Mouse (Mus musculus) forebrain, embryonic 13.5 days (tissue): ENCODE results near the gene Spink8. TPM values are rescaled to one million over a fixed set of nuclear protein-coding genes. Genes with fewer than 3 reads are reported as not detected.
"Not testable (repeated sequence)": the region's sequence is repeated elsewhere in the genome, so short reads cannot be mapped to it uniquely, and the experiment has no call there.

Experiments used
- ATAC-seq: fragments of 200-750 bp; cut with Nextera tagmentation; 2 replicates; pipeline ENCODE4 v1.8.0; 2017
- H3K27ac ChIP-seq: fragments of 300-500 bp; sonication (generic); 2 replicates; pipeline ENCODE4 v1.5.1; 2015; ENCODE audit warnings: inconsistent platforms, mild to moderate bottlenecking, moderate library complexity
- H3K27me3 ChIP-seq: fragments of 300-500 bp; sonication (generic); 2 replicates; pipeline ENCODE4 v1.6.1; 2015; ENCODE audit warnings: mild to moderate bottlenecking, inconsistent platforms
- H3K36me3 ChIP-seq: fragments of 300-500 bp; sonication (generic); 2 replicates; pipeline ENCODE4 v1.6.1; 2015; ENCODE audit warnings: mild to moderate bottlenecking, inconsistent platforms; ENCODE audit not compliant: poor library complexity, severe bottlenecking
- H3K4me1 ChIP-seq: fragments of 300-500 bp; sonication (generic); 2 replicates; pipeline ENCODE4 v1.6.1; 2015; ENCODE audit warnings: inconsistent platforms
- H3K4me2 ChIP-seq: fragments of 300-500 bp; sonication (generic); 2 replicates; pipeline ENCODE4 v1.6.1; 2015; ENCODE audit warnings: inconsistent platforms, mild to moderate bottlenecking, moderate library complexity
- H3K4me3 ChIP-seq: fragments of 300-500 bp; sonication (generic); 2 replicates; pipeline ENCODE4 v1.5.1; 2015; ENCODE audit warnings: mild to moderate bottlenecking, inconsistent platforms
- H3K9ac ChIP-seq: fragments of 300-500 bp; sonication (generic); 2 replicates; pipeline ENCODE4 v1.6.1; 2015; ENCODE audit warnings: mild to moderate bottlenecking, inconsistent platforms
- H3K9me3 ChIP-seq: fragments of 300-500 bp; sonication (generic); replicated peaks from 2 replicates; pipeline ENCODE4 v1.6.1; 2016; ENCODE audit warnings: inconsistent platforms
- WGBS: fragments of 180-500 bp; shearing (Covaris S2); methylation state at CpG from one replicate; pipeline ENCODE4 v1.1.7; 2015; 5-methylcytosine and 5-hydroxymethylcytosine counted together
- polyA plus RNA-seq: library from polyadenylated mRNA; unstranded; fragments of >200 nt; fragmentation: Nextera tagmentation; extraction: Ambion mirVana; gene quantifications from 2 replicates; pipeline ENCODE4 v1.2.1, GENCODE M21; 2015

Gene Spink8
- polyA plus RNA-seq: not detected in 2 replicates

GRCm38 (mm10) chr9:109811980-109812379 is at the start of gene Spink8:
TSS of gene Spink8 (plus strand) at chr9:109812280.
- Histone ChIP-seq H3K27ac (no peak within 1 kb of the TSS), H3K4me2 (no peak within 1 kb of the TSS), H3K9me3 (no peaks in the 10 kb centered on the region), H3K4me3 (no peak within 1 kb of the TSS), H3K4me1 (0 out of 2 replicates have a peak, but pooled peaks cover 4% of the 10 kb centered on the region), H3K9ac (no peak within 1 kb of the TSS), H3K27me3 (no peaks in the 10 kb centered on the region), H3K36me3 (no peaks in the 10 kb centered on the region)
- ATAC-seq: no peak
- 73% methylated on average over 1 of the region's 1 CpGs for WGBS

GRCm38 (mm10) chr9:109766841-109767240 is 45.2 kb upstream of the Spink8 start:
- not testable (repeated sequence) for H3K36me3 ChIP-seq, H3K27ac ChIP-seq, H3K9me3 ChIP-seq, H3K9ac ChIP-seq, H3K4me1 ChIP-seq, ATAC-seq, H3K4me3 ChIP-seq, H3K4me2 ChIP-seq, H3K27me3 ChIP-seq
- WGBS: 74% methylated on average over 1 of the region's 1 CpGs

GRCm38 (mm10) chr9:109790570-109790969 is 21.5 kb upstream of the Spink8 start, which contains the start of gene Fbxw27:
TSS of gene Fbxw27 (minus strand) at chr9:109790670.
- not testable (repeated sequence) for H3K9ac ChIP-seq, ATAC-seq, H3K4me1 ChIP-seq, H3K27me3 ChIP-seq, H3K27ac ChIP-seq, H3K4me2 ChIP-seq, H3K9me3 ChIP-seq, H3K36me3 ChIP-seq, H3K4me3 ChIP-seq
- 87% methylated on average over 4 of the region's 4 CpGs for WGBS

- no peak overlapping the region for H3K27ac ChIP-seq
- no peaks in the 10 kb centered on the region for H3K9me3 ChIP-seq
- WGBS: 74% methylated on average over 2 of the region's 2 CpGs
- H3K9ac ChIP-seq: no peak overlapping the region
- H3K36me3 ChIP-seq: no peaks in the 10 kb centered on the region
- no peaks in the 10 kb centered on the region for H3K27me3 ChIP-seq
- no peak for ATAC-seq
- H3K4me1 ChIP-seq: no peaks in the 10 kb centered on the region
- no peak overlapping the region for H3K4me3 ChIP-seq
- no peak overlapping the region for H3K4me2 ChIP-seq
Observed at GRCm38 (mm10) chr9:109795221-109795620, 16.9 kb upstream of the Spink8 start.

- Histone ChIP-seq H3K4me2 (no peak overlapping the region), H3K4me1 (no peaks in the 10 kb centered on the region), H3K4me3 (no peak overlapping the region), H3K27me3 (no peaks in the 10 kb centered on the region), H3K36me3 (no peaks in the 10 kb centered on the region), H3K9ac (no peak overlapping the region), H3K27ac (no peak overlapping the region), H3K9me3 (no peaks in the 10 kb centered on the region)
- no peak for ATAC-seq
- 53% methylated on average over 2 of the region's 2 CpGs for WGBS
Observed at GRCm38 (mm10) chr9:109795811-109796210, 16.3 kb upstream of the Spink8 start.

- no peaks in the 10 kb centered on the region for H3K9me3 ChIP-seq
- 89% methylated on average over 1 of the region's 1 CpGs for WGBS
- no peak for ATAC-seq
Observed at GRCm38 (mm10) chr9:109798051-109798450, 14.0 kb upstream of the Spink8 start.

GRCm38 (mm10) chr9:109805596-109805995 is 6.5 kb upstream of the Spink8 start:
- not testable (repeated sequence) for ATAC-seq

More at GRCm38 (mm10) chr9:109798051-109798450, 14.0 kb upstream of the Spink8 start:
- Histone ChIP-seq H3K4me1 (no peaks in the 10 kb centered on the region), H3K9ac (no peak overlapping the region), H3K4me2 (no peak overlapping the region), H3K27me3 (no peaks in the 10 kb centered on the region), H3K36me3 (no peaks in the 10 kb centered on the region), H3K4me3 (no peak overlapping the region), H3K27ac (no peak overlapping the region)

GRCm38 (mm10) chr9:109806260-109806659 is 5.8 kb upstream of the Spink8 start:
- H3K36me3 ChIP-seq: no peaks in the 10 kb centered on the region
- no peak overlapping the region for H3K27ac ChIP-seq
- no peak overlapping the region for H3K4me2 ChIP-seq
- no peak overlapping the region for H3K9ac ChIP-seq
- H3K4me3 ChIP-seq: no peak overlapping the region
- no peaks in the 10 kb centered on the region for H3K9me3 ChIP-seq
- 32% methylated on average over 1 of the region's 1 CpGs for WGBS
- ATAC-seq: no peak
- no peaks in the 10 kb centered on the region for H3K4me1 ChIP-seq
- no peaks in the 10 kb centered on the region for H3K27me3 ChIP-seq

More at GRCm38 (mm10) chr9:109805596-109805995, 6.5 kb upstream of the Spink8 start:
- not testable (repeated sequence) for H3K9me3 ChIP-seq, H3K4me2 ChIP-seq, H3K9ac ChIP-seq, H3K4me3 ChIP-seq, H3K4me1 ChIP-seq, H3K27me3 ChIP-seq, H3K27ac ChIP-seq, H3K36me3 ChIP-seq
- 91% methylated on average over 2 of the region's 2 CpGs for WGBS

- Histone ChIP-seq H3K4me3 (no peak overlapping the region), H3K27me3 (no peaks in the 10 kb centered on the region), H3K9ac (no peak overlapping the region), H3K27ac (no peak overlapping the region), H3K4me2 (no peak overlapping the region), H3K36me3 (no peaks in the 10 kb centered on the region), H3K4me1 (no peaks in the 10 kb centered on the region), H3K9me3 (no peaks in the 10 kb centered on the region)
- 88% methylated on average over 2 of the region's 2 CpGs for WGBS
- ATAC-seq: no peak
Observed at GRCm38 (mm10) chr9:109806695-109807293, 5.3 kb upstream of the Spink8 start.

- no peak overlapping the region for H3K4me3 ChIP-seq
- 68% methylated on average over 3 of the region's 3 CpGs for WGBS
Observed at GRCm38 (mm10) chr9:109807898-109808297, 4.2 kb upstream of the Spink8 start.

GRCm38 (mm10) chr9:109813424-109813823 is 1.3 kb downstream of the Spink8 start:
- Histone ChIP-seq H3K27ac (no peak overlapping the region), H3K9ac (no peak overlapping the region), H3K27me3 (no peaks in the 10 kb centered on the region), H3K4me3 (no peak overlapping the region), H3K36me3 (no peaks in the 10 kb centered on the region), H3K9me3 (no peaks in the 10 kb centered on the region), H3K4me1 (0 out of 2 replicates have a peak, but pooled peaks cover 4% of the 10 kb centered on the region), H3K4me2 (no peak overlapping the region)
- 37% methylated on average over 7 of the region's 7 CpGs for WGBS
- no peak; the same call in 1 of the 2 replicates for ATAC-seq

More at GRCm38 (mm10) chr9:109807898-109808297, 4.2 kb upstream of the Spink8 start:
- no peak overlapping the region for H3K9ac ChIP-seq
- ATAC-seq: no peak
- H3K27ac ChIP-seq: no peak overlapping the region
- no peaks in the 10 kb centered on the region for H3K9me3 ChIP-seq
- H3K27me3 ChIP-seq: no peaks in the 10 kb centered on the region
- H3K4me2 ChIP-seq: no peak overlapping the region
- no peaks in the 10 kb centered on the region for H3K4me1 ChIP-seq
- no peaks in the 10 kb centered on the region for H3K36me3 ChIP-seq

GRCm38 (mm10) chr9:109816341-109816740 is 4.3 kb downstream of the Spink8 start:
- 69% methylated on average over 6 of the region's 6 CpGs for WGBS
- no peaks in the 10 kb centered on the region for H3K27me3 ChIP-seq
- no peak for ATAC-seq
- H3K9ac ChIP-seq: no peak overlapping the region
- H3K4me3 ChIP-seq: no peak overlapping the region
- no peaks in the 10 kb centered on the region for H3K36me3 ChIP-seq
- no peak overlapping the region for H3K4me2 ChIP-seq
- H3K9me3 ChIP-seq: no peaks in the 10 kb centered on the region
- 0 out of 2 replicates have a peak, but pooled peaks cover 4% of the 10 kb centered on the region for H3K4me1 ChIP-seq
- no peak overlapping the region for H3K27ac ChIP-seq

- Histone ChIP-seq H3K4me2 (no peak overlapping the region), H3K9me3 (no peaks in the 10 kb centered on the region), H3K4me1 (no peaks in the 10 kb centered on the region), H3K27ac (no peak overlapping the region), H3K4me3 (no peak overlapping the region), H3K36me3 (peaks cover 6% of the 10 kb centered on the region; the same call in 1 of the 2 replicates), H3K9ac (no peak overlapping the region), H3K27me3 (no peaks in the 10 kb centered on the region)
- no peak for ATAC-seq
- WGBS: 76% methylated on average over 4 of the region's 4 CpGs
Observed at GRCm38 (mm10) chr9:109825739-109826138, 13.7 kb downstream of the Spink8 start.
